Mouse (Mus musculus) left cerebral cortex, postnatal 10 days (tissue): ENCODE measurements around the gene Prkaa1. TPM values are rescaled to one million over a fixed set of nuclear protein-coding genes. Genes with fewer than 3 reads are reported as not detected.

Experiments used
- DNase-seq, 2 experiments: peaks; one replicate each; pipeline ENCODE4 v3.0.0; 2021 to 2022; ENCODE audit warnings: low spot score in 2 of 2, mixed read lengths in 1 of 2; ENCODE audit errors: extremely low spot score in 1 of 2
- intact Hi-C: fragments of 180-260 bp; cut with DNase I; formaldehyde crosslinking; loops from one replicate; pipeline ENCODE4 v1.15.1; 2025
- total RNA-seq, 2 experiments: library from RNA; stranded (reverse); gene quantifications; 2 replicates each; pipeline ENCODE4 v1.2.3; 2021

The Prkaa1 gene
- total RNA-seq, 2 experiments from 2014 or later: 15.7 to 18.2 TPM

- no peak for DNase-seq
- intact Hi-C loops: no loop called here
These were observed 8.5 kb downstream of the Prkaa1 start for GRCm38 (mm10) chr15:5152171-5152570.

GRCm38 (mm10) chr15:5154621-5155020, 11.0 kb downstream of the Prkaa1 start:
- DNase-seq: no peak
- intact Hi-C loops: no loop called here

- DNase-seq: no peak
- intact Hi-C loops: no loop called here
These were observed 11.4 kb downstream of the Prkaa1 start for GRCm38 (mm10) chr15:5155093-5155492.

- no peak for DNase-seq
- intact Hi-C loops: no loop called here
These were observed 12.7 kb downstream of the Prkaa1 start for GRCm38 (mm10) chr15:5156355-5156754.

GRCm38 (mm10) chr15:5157386-5157785, 13.7 kb downstream of the Prkaa1 start:
- no peak for DNase-seq
- intact Hi-C loops: no loop called here

- no peak for DNase-seq
- intact Hi-C loops: no loop called here
These were observed 15.2 kb downstream of the Prkaa1 start for GRCm38 (mm10) chr15:5158827-5159226.

- intact Hi-C loops: no loop called here
- DNase-seq: no peak
These were observed 21.6 kb downstream of the Prkaa1 start for GRCm38 (mm10) chr15:5165121-5165773.

GRCm38 (mm10) chr15:5173217-5173820, 29.7 kb downstream of the Prkaa1 start:
- intact Hi-C loops: no loop called here
- no peak for DNase-seq

GRCm38 (mm10) chr15:5184668-5185330, 41.1 kb downstream of the Prkaa1 start:
- intact Hi-C loops: loop anchor here (5.0 kb wide), 1 partner anchor 67 kb away; the partner anchor contains the start of gene Rpl37
- DNase-seq: no peak

- intact Hi-C loops: loop anchor here (5.0 kb wide), 1 partner anchor 68 kb away; the partner anchor contains the start of gene Rpl37
- DNase-seq: peak; percentile 70 to 84
These were observed 42.0 kb downstream of the Prkaa1 start, which contains the start of gene Ttc33 for GRCm38 (mm10) chr15:5185366-5186292. Gene Ttc33, plus strand, starts transcription at chr15:5185525.

GRCm38 (mm10) chr15:5186293-5186675, 42.6 kb downstream of the Prkaa1 start:
- DNase-seq: no peak
- intact Hi-C loops: loop anchor here (5.0 kb wide), 1 partner anchor 69 kb away; the partner anchor contains the start of gene Rpl37

- intact Hi-C loops: loop anchor here (5.0 kb wide), 1 partner anchor 70 kb away; the partner anchor contains the start of gene Rpl37
- DNase-seq: no peak
These were observed 43.5 kb downstream of the Prkaa1 start for GRCm38 (mm10) chr15:5187116-5187515.

- DNase-seq: no peak
- intact Hi-C loops: loop anchor here (5.0 kb wide), 1 partner anchor 71 kb away; the partner anchor contains the start of gene Rpl37
These were observed 44.4 kb downstream of the Prkaa1 start for GRCm38 (mm10) chr15:5188029-5188428.

GRCm38 (mm10) chr15:5189504-5190093, 45.9 kb downstream of the Prkaa1 start:
- intact Hi-C loops: loop anchor here (5.0 kb wide), 3 partner anchors 72 to 1018 kb away; partner anchors contain the start of gene Rpl37

GRCm38 (mm10) chr15:5193833-5194232, 50.2 kb downstream of the Prkaa1 start:
- peak in 1 of 2 experiments; percentile 12 for DNase-seq
- intact Hi-C loops: loop anchor here (5.0 kb wide), 2 partner anchors 888 to 1013 kb away; no protein-coding TSS in a partner anchor

More at GRCm38 (mm10) chr15:5189504-5190093, 45.9 kb downstream of the Prkaa1 start:
- DNase-seq: peak; percentile 13 to 84

GRCm38 (mm10) chr15:5194446-5194845, 50.8 kb downstream of the Prkaa1 start:
- no peak for DNase-seq
- intact Hi-C loops: loop anchor here (5.0 kb wide), 2 partner anchors 888 to 1013 kb away; no protein-coding TSS in a partner anchor

GRCm38 (mm10) chr15:5194931-5195330, 51.3 kb downstream of the Prkaa1 start:
- intact Hi-C loops: loop anchor here (5.0 kb wide), 2 partner anchors 887 to 1012 kb away; no protein-coding TSS in a partner anchor
- DNase-seq: no peak

GRCm38 (mm10) chr15:5195987-5196514, 52.4 kb downstream of the Prkaa1 start:
- intact Hi-C loops: no loop called here
- DNase-seq: no peak
